Mouse (Mus musculus) frontal cortex, postnatal 10 days (tissue): ENCODE results near the gene Nt5dc2.

Experiments used
- DNase-seq, 2 experiments: peaks; one replicate each; pipeline ENCODE4 v3.0.0; 2022; ENCODE audit warnings: low spot score in 2 of 2, mixed read lengths in 1 of 2

The Nt5dc2 gene

GRCm38 (mm10) chr14:31168425-31168824, 37.6 kb downstream of the Nt5dc2 start, which contains the start of gene Stab1:
TSS of gene Stab1 (minus strand) at chr14:31168641.
- no peak for DNase-seq

- DNase-seq = no peak
Measured at GRCm38 (mm10) chr14:31169508-31169907, 38.7 kb downstream of the Nt5dc2 start.

- no peak for DNase-seq
Measured at GRCm38 (mm10) chr14:31170963-31171362, 40.1 kb downstream of the Nt5dc2 start.

GRCm38 (mm10) chr14:31171386-31171785, 40.5 kb downstream of the Nt5dc2 start:
- no peak for DNase-seq

- no peak for DNase-seq
Measured at GRCm38 (mm10) chr14:31171821-31172220, 41.0 kb downstream of the Nt5dc2 start.

GRCm38 (mm10) chr14:31172781-31173455, 42.1 kb downstream of the Nt5dc2 start:
- no peak for DNase-seq

GRCm38 (mm10) chr14:31173537-31173936, 42.7 kb downstream of the Nt5dc2 start:
- DNase-seq = no peak

- DNase-seq = no peak
Measured at GRCm38 (mm10) chr14:31177287-31177686, 46.4 kb downstream of the Nt5dc2 start.

GRCm38 (mm10) chr14:31177715-31178114, 46.9 kb downstream of the Nt5dc2 start:
- DNase-seq = no peak

GRCm38 (mm10) chr14:31179677-31180365, 49.0 kb downstream of the Nt5dc2 start:
- no peak for DNase-seq

- DNase-seq = no peak
Measured at GRCm38 (mm10) chr14:31181512-31181911, 50.7 kb downstream of the Nt5dc2 start.

GRCm38 (mm10) chr14:31182786-31183290, 52.0 kb downstream of the Nt5dc2 start:
- no peak for DNase-seq

- DNase-seq = no peak
Measured at GRCm38 (mm10) chr14:31183541-31183940, 52.7 kb downstream of the Nt5dc2 start.

GRCm38 (mm10) chr14:31184195-31184594, 53.3 kb downstream of the Nt5dc2 start:
- no peak for DNase-seq

- DNase-seq = no peak
Measured at GRCm38 (mm10) chr14:31186656-31187055, 55.8 kb downstream of the Nt5dc2 start.
